Mouse (Mus musculus): ENCODE data around the gene Ttc7b.

Gene Ttc7b

GRCm38 (mm10) chr12:100336241-100336640 is 184.4 kb downstream of the Ttc7b start:
- peak; percentile 62 for DNase-seq (ENCODE audit: low spot score)

GRCm38 (mm10) chr12:100331806-100332205 is 188.8 kb downstream of the Ttc7b start:
- no peak for DNase-seq (ENCODE audit: low spot score)

- DNase-seq (ENCODE audit: low spot score) = no peak
Measured at GRCm38 (mm10) chr12:100330234-100330633, 190.4 kb downstream of the Ttc7b start.

DNA sequence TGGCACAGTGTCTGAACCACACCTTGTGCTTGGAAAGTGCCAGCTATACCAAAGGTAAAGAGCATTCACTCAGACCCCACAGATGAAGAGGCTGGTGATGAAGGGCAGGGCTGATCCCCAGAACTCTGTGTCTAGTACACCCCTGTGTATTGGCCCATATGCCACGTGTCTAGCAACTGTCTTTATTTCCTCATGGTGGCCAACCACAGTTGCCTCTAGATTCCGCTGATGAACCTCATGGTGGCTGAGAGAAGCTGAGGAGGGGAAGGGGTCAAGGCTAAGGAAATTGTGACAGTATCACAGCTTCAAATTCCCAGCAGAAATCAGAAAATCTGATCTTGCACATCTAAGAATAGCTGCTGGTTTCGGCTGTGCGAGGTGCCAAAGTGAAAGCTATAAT is 191.6 kb downstream of the Ttc7b start:
- no peak for DNase-seq (ENCODE audit: low spot score)

DNA sequence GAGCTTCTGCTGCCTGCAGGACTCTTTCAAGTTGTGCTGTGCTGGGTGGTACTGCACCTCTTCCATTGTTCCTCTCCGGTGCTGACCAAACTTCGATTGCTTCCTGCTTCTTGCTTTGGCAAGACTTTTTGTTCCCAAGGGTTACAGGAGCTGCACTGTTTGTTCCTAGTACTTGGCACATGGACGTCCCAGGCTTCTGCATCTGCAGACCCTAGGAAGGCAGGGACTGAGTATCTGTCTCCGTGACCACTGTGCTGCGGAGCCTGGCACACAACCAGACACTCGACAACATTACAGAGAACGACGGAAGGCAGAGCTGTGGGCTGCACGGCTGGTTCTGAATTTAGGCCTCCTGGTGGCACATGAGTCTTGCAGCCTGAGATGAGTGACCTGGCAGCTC is 192.1 kb downstream of the Ttc7b start:
- DNase-seq (ENCODE audit: low spot score) = no peak

DNA sequence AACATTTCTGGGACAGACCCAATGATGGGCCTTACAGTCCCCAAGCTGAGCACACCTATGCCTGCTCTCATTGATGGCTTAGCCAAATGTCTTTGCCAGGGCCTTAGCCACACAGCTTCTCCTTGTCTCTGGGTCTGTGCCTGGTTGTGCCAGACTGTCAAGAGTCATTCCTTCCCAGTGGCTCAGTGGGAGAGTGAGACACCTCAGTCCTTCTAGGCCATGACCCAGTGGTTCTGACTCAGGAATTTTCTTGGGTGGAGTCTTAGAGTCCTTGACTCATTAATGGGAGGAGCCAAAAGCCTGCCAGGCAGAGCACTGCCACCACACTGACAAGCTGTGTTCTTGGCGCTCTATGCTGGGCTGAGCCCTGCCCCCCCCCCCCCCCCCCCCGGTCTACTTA is 193.9 kb downstream of the Ttc7b start:
- DNase-seq (ENCODE audit: low spot score) = no peak

- no peak for DNase-seq (ENCODE audit: low spot score)
Measured at GRCm38 (mm10) chr12:100325618-100326017, 195.0 kb downstream of the Ttc7b start.

DNA sequence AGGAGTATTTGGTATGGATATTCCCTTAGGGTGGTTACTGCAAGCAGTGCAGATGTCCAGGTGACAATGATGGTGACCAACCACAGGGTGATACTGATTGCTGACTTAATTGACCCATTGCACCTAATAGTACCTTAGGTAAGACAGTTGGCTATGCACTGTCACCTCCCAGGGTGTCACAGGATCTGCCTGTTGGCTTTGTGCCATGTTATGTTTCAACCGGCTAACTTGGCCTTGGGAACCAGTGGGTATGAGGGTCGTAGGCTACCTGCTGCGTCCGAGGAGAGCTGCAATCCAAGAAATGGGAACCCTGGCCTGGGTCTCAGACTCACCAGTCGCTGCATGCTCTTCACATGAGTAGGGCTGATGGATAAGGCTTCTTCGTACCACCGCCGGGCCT is 195.4 kb downstream of the Ttc7b start:
- no peak for DNase-seq (ENCODE audit: low spot score)

- DNase-seq (ENCODE audit: low spot score) = no peak
Measured at GRCm38 (mm10) chr12:100323641-100324040, 197.0 kb downstream of the Ttc7b start.

DNA sequence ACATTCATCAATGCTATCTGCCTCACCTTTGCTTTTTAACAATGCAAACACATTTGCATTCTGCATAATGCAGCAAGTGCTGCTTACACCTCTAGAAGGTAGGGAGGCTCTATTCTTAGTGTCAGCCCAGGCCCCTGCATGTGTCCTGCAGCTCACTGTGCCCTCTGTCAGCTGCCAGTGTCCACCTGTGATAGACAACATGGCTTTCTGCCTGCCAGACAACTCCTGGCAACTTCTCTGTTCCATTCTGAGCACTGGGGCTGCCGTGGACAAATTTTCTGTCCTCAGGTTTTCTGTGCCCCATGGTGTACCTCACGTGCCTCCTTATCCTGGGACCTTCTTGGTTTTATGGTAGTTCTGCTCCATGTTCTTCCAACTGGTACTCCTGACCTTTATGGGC is 198.4 kb downstream of the Ttc7b start:
- DNase-seq (ENCODE audit: low spot score) = no peak

GRCm38 (mm10) chr12:100321545-100321944 is 199.1 kb downstream of the Ttc7b start:
- DNase-seq (ENCODE audit: low spot score) = no peak

- no peak for DNase-seq (ENCODE audit: low spot score)
Measured at GRCm38 (mm10) chr12:100319746-100320145, 200.9 kb downstream of the Ttc7b start.

- DNase-seq (ENCODE audit: low spot score) = no peak
Measured at GRCm38 (mm10) chr12:100317936-100318335, 202.7 kb downstream of the Ttc7b start.

- no peak for DNase-seq (ENCODE audit: low spot score)
Measured at GRCm38 (mm10) chr12:100316094-100316493, 204.5 kb downstream of the Ttc7b start.

GRCm38 (mm10) chr12:100315119-100315885 is 205.3 kb downstream of the Ttc7b start:
- no peak for DNase-seq (ENCODE audit: low spot score)

- no peak for DNase-seq (ENCODE audit: low spot score)
Measured at GRCm38 (mm10) chr12:100313785-100314375, 206.7 kb downstream of the Ttc7b start.

GRCm38 (mm10) chr12:100313209-100313608 is 207.4 kb downstream of the Ttc7b start:
- no peak for DNase-seq (ENCODE audit: low spot score)

DNA sequence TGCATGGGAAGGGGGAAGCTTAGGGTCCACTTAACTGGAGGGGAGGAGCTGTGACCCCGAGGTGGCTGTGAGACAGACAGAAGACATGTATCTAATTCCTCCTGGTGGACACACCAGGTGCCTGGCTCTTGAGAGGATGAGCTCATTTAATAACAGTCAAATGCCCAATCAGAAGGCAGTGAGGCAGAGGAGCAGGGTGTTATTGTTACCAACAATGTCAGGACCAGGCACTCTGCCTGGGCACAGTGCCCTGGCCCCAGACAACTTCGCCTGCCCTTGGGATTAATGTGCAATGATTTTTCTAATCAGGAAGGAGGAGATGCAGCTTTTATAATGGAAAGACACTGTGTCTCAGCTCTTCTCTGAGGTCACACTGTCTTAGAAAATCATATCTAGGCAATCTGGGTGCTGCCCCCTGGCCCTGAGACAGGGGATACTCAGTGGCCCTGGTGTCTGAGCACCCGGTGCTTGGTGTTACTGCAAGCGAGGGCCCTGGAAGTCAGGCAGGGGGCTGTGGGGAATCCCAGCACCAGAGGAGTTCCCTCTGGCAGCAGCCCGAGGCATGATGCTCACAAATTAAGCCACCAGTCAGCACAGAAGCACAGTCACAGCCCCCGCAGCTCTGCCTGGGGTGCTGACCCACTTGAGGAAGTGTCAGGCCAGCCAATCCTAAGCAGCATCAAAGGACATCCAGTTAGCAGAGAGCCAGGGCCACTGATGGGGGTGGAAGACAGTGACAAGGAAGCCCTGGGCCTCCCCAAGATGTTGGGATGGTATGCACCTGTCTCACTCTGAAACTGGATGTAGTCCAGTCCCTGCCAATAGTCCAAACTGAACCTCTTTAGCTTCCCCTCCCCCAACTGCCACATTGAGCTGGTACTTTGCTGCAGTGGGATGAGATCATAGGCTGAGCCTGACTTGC is 209.9 kb downstream of the Ttc7b start:
- DNase-seq (ENCODE audit: low spot score) = peak; percentile 46

GRCm38 (mm10) chr12:100309201-100309600 is 211.4 kb downstream of the Ttc7b start:
- DNase-seq (ENCODE audit: low spot score) = no peak

DNA sequence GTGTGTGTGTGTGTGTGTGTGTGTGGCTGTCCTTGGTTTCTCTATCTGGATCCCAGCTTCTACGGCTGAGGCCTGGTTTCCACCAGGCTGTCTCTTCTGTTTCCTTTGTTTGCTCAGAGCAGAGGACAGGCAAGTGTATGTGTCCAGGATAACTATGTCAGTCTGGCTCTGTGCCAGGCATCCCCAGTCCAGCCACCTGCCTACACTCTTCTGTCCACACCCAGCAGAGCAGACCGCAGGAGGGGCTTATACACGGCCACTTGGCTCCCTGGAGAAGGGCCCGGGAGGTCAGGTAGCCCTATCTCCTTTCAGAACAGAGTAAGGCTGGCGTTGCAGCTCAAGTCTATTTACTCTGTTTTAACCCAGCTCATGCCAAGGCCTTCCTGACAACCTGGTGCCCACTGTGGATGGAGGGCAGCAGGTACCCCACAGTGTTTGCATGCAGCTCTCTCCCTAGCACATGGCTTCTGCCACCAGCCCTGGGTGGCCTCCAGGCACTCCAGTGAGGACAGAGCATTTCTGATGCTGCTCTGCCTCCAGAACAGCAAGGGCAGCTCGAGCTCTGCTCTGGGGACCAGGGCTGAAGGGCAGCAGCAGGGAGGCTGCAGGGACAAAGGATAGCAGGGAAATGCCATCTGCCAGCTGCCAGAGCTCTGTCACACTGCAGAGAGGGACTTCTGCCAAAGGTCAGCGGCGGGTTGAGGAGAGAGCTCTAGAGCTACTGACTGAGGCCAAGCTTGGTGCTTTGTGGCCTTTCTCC is 212.9 kb downstream of the Ttc7b start:
- no peak for DNase-seq (ENCODE audit: low spot score)

DNA sequence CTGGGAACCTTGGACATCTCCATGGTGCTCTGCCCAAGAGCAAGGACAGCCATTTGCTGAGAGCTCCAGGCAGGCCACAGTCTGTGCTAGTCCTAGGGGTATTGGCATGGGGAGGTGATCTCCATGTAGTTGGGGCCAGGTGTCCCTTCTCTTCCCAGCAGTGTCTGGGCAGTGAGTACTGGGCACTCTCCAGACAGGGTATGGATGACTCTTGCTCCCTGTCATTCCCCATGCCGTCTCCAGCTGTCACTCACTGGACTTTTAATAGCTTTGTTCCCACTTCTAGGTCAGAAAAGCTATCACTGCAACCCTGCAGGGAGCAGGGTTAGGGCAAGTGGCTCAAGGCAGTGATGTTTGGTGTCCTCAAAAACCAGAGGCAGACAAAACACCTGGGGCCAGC is 214.3 kb downstream of the Ttc7b start:
- DNase-seq (ENCODE audit: low spot score) = no peak

Measured in ovary, adult 18-20 months (tissue).